Mouse (Mus musculus) liver, adult 2 months (tissue): ENCODE results near the gene Fancg. TPM values are rescaled to one million over a fixed set of nuclear protein-coding genes. Genes with fewer than 3 reads are reported as not detected.

Source experiments
- DNase-seq: peaks from one replicate; pipeline ENCODE4 v3.0.0-alpha.2; 2011; ENCODE audit warnings: low read depth, low spot score; ENCODE audit errors: extremely low read depth
- H3K27ac ChIP-seq: fragments of 200-500 bp; replicated peaks from 2 replicates; pipeline ENCODE4 v1.5.1; 2012; ENCODE audit warnings: low read depth, mild to moderate bottlenecking, control low read depth, inconsistent platforms, low read length; ENCODE audit not compliant: insufficient read depth
- H3K27me3 ChIP-seq: fragments of 200-500 bp; 2 replicates; pipeline ENCODE4 v1.6.1; 2012; ENCODE audit warnings: mild to moderate bottlenecking, moderate library complexity, low read length, inconsistent platforms; ENCODE audit not compliant: control insufficient read depth, insufficient read depth
- H3K36me3 ChIP-seq: fragments of 200-500 bp; 2 replicates; pipeline ENCODE4 v1.6.1; 2012; ENCODE audit warnings: low read length, inconsistent platforms; ENCODE audit not compliant: control insufficient read depth, insufficient read depth
- H3K4me1 ChIP-seq: fragments of 200-500 bp; 2 replicates; pipeline ENCODE4 v1.6.1; 2011; ENCODE audit warnings: low read length; ENCODE audit not compliant: control insufficient read depth, insufficient read depth
- H3K4me3 ChIP-seq: fragments of 200-500 bp; 2 replicates; pipeline ENCODE4 v1.5.1; 2011; ENCODE audit warnings: low read depth, mild to moderate bottlenecking, control low read depth, low read length, moderate library complexity; ENCODE audit not compliant: insufficient read depth
- H3K79me2 ChIP-seq: fragments of 200-500 bp; 2 replicates; pipeline ENCODE4 v1.6.1; 2012; ENCODE audit warnings: inconsistent platforms, mild to moderate bottlenecking, low read length, moderate library complexity; ENCODE audit not compliant: control insufficient read depth, insufficient read depth
- H3K9ac ChIP-seq: fragments of 200-500 bp; 2 replicates; pipeline ENCODE4 v1.6.1; 2012; ENCODE audit warnings: low read depth, mild to moderate bottlenecking, control low read depth, inconsistent platforms, low read length
- CTCF ChIP-seq: fragments of 200-500 bp; IDR thresholded peaks from 2 replicates; pipeline ENCODE4 v1.5.1; 2011; ENCODE audit warnings: low read depth, low read length, control low read depth
- POLR2A ChIP-seq: fragments of 200-500 bp; IDR thresholded peaks from 2 replicates; pipeline ENCODE4 v1.6.1; 2011; ENCODE audit warnings: low read length, control low read depth; ENCODE audit not compliant: insufficient read depth; ENCODE audit errors: extremely low read depth
- WGBS: fragments of 180-500 bp; shearing (Covaris S2); methylation state at CpG from one replicate; pipeline ENCODE4 v1.1.7; 2018; 5-methylcytosine and 5-hydroxymethylcytosine counted together
- polyA plus RNA-seq: library from polyadenylated mRNA; depleted of rRNA; stranded (reverse); fragments of >200 nt; gene quantifications from 2 replicates; pipeline ENCODE4 v1.2.3, GENCODE M21; 2012
- total RNA-seq: library from RNA; depleted of rRNA; stranded (reverse); fragments of >200 nt; gene quantifications from 2 replicates; pipeline ENCODE4 v1.2.3, GENCODE M21; 2014

Gene Fancg
- total and polyA plus RNA-seq, 2 experiments = 1.2 to 2.9 TPM

DNA sequence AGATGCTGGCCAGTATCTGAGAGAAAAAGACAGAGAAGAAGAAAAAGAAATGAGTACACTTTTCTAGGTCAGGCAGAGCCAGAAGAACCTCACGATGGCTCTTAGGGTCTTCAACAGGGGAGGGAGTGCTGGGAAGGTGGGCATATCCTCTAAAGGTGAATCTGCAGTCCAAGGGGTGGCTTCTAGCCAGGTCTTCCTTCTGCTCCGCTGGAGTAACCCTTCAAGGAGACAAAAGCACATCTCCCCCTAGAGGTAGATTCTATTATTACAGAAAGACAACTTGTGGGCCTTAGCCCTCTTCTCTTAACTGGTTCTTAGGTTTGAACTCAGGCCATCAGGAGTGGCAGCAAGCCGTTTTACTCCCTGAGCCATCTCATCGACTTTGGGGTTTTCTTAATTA lies 42.3 kb upstream of the Fancg start:
- H3K9ac ChIP-seq = no peak overlapping the region
- 8% methylated on average over 4 of the region's 4 CpGs for WGBS
- TF ChIP-seq POLR2A (no peak), CTCF (peak; percentile 32; the same call in 1 of the 2 replicates)
- H3K4me1 ChIP-seq = no peaks in the 10 kb centered on the region
- peak; percentile 60 for DNase-seq
- H3K27me3 ChIP-seq = no peaks in the 10 kb centered on the region
- H3K4me3 ChIP-seq = no peak overlapping the region
- no peak overlapping the region for H3K27ac ChIP-seq
- H3K36me3 ChIP-seq = no peaks in the 10 kb centered on the region
- no peaks in the 10 kb centered on the region for H3K79me2 ChIP-seq

DNA sequence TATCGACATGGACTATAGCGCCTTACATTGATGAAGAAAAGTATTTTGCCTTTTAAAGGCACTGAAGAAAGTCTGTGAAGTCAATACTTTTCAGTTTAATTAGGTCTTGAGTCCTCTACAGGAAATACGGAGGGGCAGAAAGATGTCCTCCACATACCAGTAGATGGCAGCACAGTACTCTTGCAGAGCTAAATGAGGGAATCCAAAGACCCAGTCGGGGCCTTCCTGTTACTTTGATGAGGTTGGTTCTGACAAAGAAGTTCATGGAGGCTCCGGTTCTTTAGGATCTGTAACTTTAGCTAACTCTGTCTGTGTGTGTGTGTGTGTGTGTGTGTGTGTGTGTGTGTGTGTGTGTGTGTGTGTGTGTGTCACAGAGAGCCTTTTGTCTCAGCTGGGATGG lies 36.9 kb upstream of the Fancg start:
- 4% methylated on average over 5 of the region's 5 CpGs for WGBS
- Histone ChIP-seq H3K4me1 (peaks cover 9% of the 10 kb centered on the region; the same call in 1 of the 2 replicates), H3K4me3 (no peak overlapping the region; the same call in 1 of the 2 replicates), H3K27ac (no peak overlapping the region), H3K79me2 (no peaks in the 10 kb centered on the region), H3K9ac (peak overlapping the region; percentile 56; the same call in 1 of the 2 replicates), H3K36me3 (no peaks in the 10 kb centered on the region), H3K27me3 (no peaks in the 10 kb centered on the region)
- TF ChIP-seq CTCF (peak; percentile 43; the same call in 1 of the 2 replicates), POLR2A (no peak)
- DNase-seq = peak; percentile 80

DNA sequence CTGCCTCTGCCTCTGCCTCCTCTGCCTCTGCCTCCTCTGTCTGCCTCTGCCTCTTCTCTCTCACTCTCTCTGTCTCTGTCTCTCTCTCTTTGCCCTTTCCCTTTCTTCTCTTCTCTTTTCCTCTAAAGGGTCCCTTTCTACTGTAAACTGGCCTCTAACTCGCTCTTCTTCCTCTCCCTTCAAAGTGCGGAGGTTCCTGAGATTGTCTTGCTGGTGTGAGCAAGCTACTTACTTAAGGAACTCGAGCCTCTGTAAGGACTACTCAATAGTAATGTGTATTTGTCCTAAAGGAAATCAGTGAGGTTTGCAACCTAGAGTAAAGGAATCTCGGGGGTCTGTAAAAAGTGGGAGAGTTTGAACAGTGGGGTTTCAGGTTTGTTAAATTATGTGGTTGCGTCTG lies 36.3 kb upstream of the Fancg start:
- H3K9ac ChIP-seq = peak overlapping the region; percentile 69
- 44% methylated on average over 5 of the region's 5 CpGs for WGBS
- no peaks in the 10 kb centered on the region for H3K79me2 ChIP-seq
- TF ChIP-seq POLR2A (no peak), CTCF (no peak)
- H3K27ac ChIP-seq = 0 out of 2 replicates have a peak overlapping the region, but pooled peaks have one; percentile 22
- no peaks in the 10 kb centered on the region for H3K36me3 ChIP-seq
- no peak for DNase-seq
- no peak overlapping the region for H3K4me3 ChIP-seq
- peaks cover 9% of the 10 kb centered on the region; the same call in 1 of the 2 replicates for H3K4me1 ChIP-seq
- no peaks in the 10 kb centered on the region for H3K27me3 ChIP-seq

DNA sequence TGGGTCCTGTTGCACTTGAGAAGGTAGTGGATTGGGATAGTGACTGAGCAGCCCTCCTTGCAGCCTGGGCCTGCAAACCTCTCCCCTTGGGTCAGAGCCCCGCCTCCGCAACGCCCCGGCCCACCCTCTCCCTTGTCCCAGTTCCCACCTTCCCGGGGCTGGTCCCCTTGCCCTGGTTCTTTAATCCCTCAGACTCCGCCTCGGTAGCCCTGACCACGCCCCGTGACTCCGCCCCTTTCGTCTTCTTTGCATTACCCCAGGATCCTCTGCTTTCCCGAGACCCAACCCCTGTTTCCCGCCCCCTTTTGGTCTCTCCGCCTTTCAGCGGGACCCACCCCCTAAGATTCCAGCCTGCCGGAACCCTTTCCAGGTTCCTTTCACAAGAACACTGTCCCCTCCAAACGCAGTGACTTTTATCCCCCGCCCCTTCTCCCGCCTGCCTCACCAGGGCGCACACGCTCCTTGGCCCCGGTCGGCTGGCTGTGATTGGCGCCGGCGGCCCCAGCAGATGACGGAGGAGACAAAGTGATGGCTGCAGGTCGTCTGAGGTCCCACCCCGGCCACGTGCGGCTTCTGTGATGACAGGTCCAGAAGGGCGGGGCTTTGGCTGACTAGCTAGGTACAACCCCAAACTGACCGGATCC lies 35.5 kb upstream of the Fancg start, which contains the start of gene Fam214b:
Gene Fam214b, minus strand, starts transcription at position 562 of the 644 bp plus-strand sequence.
- H3K27ac ChIP-seq = peak within 1 kb of the TSS; percentile 53
- peak; percentile 97 for DNase-seq
- TF ChIP-seq CTCF (no peak), POLR2A (0 out of 2 replicates have a peak, but pooled peaks have one; percentile 35)
- no peaks in the 10 kb centered on the region for H3K27me3 ChIP-seq
- H3K79me2 ChIP-seq = no peaks in the 10 kb centered on the region
- H3K36me3 ChIP-seq = no peaks in the 10 kb centered on the region
- peak within 1 kb of the TSS; percentile 69 for H3K9ac ChIP-seq
- WGBS = under 1% methylated on average over 33 of the region's 33 CpGs
- peaks cover 9% of the 10 kb centered on the region; the same call in 1 of the 2 replicates for H3K4me1 ChIP-seq
- H3K4me3 ChIP-seq = peak within 1 kb of the TSS; percentile 60

DNA sequence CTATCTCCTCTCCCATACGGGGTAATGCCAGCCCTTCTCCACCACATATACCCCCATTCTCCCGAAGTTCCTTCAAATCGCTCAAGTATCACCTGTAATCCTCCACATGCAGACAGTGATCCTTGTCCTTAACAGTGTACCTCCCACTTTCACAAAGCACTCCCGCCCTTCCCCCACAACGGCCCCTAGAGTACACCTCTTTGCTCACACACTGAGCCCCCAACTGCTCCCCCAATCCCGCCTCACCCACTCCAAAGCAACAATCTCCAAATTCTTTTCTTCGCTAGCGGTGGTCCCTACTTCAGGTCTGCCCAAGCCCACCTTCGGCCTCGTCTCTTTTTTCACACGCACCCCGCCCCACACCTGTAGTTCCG lies 35.0 kb upstream of the Fancg start:
- TF ChIP-seq CTCF = no peak
- no peak for TF ChIP-seq POLR2A
- 10% methylated on average over 13 of the region's 13 CpGs for WGBS
- no peaks in the 10 kb centered on the region for H3K79me2 ChIP-seq
- peak overlapping the region; percentile 61 for H3K9ac ChIP-seq
- H3K36me3 ChIP-seq = no peaks in the 10 kb centered on the region
- no peaks in the 10 kb centered on the region for H3K27me3 ChIP-seq
- DNase-seq = no peak
- H3K27ac ChIP-seq = peak overlapping the region; percentile 46
- H3K4me3 ChIP-seq = peak overlapping the region; percentile 43
- H3K4me1 ChIP-seq = peaks cover 9% of the 10 kb centered on the region; the same call in 1 of the 2 replicates

DNA sequence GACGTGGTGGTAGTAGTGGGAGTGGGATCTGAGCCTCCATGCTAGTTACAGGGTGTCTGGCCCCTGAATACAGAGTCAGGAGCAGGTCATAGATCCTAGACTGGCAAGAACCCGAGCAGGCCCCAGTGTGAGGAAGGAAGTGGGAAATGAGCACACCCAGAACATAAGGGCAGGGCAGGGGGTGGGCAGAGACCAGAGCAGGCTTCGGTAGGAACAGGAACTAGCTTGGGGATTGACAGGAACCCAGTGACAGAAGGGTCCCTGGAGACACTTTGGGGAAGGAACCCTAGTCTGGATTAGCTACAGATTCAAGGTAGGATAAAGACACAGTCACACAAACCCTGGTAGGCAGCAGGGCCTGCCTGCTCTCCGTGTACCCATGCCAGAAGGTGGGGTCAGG lies 34.4 kb upstream of the Fancg start:
- Histone ChIP-seq H3K36me3 (no peaks in the 10 kb centered on the region), H3K4me3 (0 out of 2 replicates have a peak overlapping the region, but pooled peaks have one; percentile 1), H3K4me1 (peaks cover 10% of the 10 kb centered on the region; the same call in 1 of the 2 replicates), H3K27ac (peak overlapping the region; percentile 46), H3K9ac (peak overlapping the region; percentile 61; the same call in 1 of the 2 replicates), H3K27me3 (no peaks in the 10 kb centered on the region), H3K79me2 (no peaks in the 10 kb centered on the region)
- no peak for TF ChIP-seq CTCF
- no peak for TF ChIP-seq POLR2A
- DNase-seq = no peak
- WGBS = 50% methylated on average over 4 of the region's 4 CpGs
